Mouse (Mus musculus): ENCODE data around the gene Cxcl5. TPM values are rescaled to one million over a fixed set of nuclear protein-coding genes. Genes with fewer than 3 reads are reported as not detected.

The Cxcl5 gene
- 0.20 and 1.3 TPM in 2 replicates for polyA plus RNA-seq (2012; rRNA removed)

GRCm38 (mm10) chr5:90759077-90760065 lies at the start of gene Cxcl5:
Gene Cxcl5 (plus strand): TSS chr5:90759360.
- peak within 1 kb of the TSS; percentile 47 for H3K4me3 ChIP-seq (ENCODE audit: low read depth, low read length)
- H3K27me3 ChIP-seq (ENCODE audit: control insufficient read depth, insufficient read depth, low read length), result no peaks in the 10 kb centered on the region
- TF ChIP-seq CTCF (IDR thresholded peaks at IDR 0.05; ENCODE audit: extremely low read depth, insufficient read length, insufficient replicate concordance, low read depth, low read length) (no peak), POLR2A (IDR thresholded peaks at IDR 0.05; ENCODE audit: low read depth, low read length) (no peak)
- no peaks in the 10 kb centered on the region for H3K36me3 ChIP-seq (ENCODE audit: control insufficient read depth, insufficient read depth, low read length)
- H3K4me1 ChIP-seq (ENCODE audit: control insufficient read depth, insufficient read depth, insufficient read length, low read length), result peaks cover 8% of the 10 kb centered on the region
- WGBS, result 3% methylated on average over 32 of the region's 32 CpGs
- H3K27ac ChIP-seq (ENCODE audit: insufficient read depth, low read depth, low read length), result no peak within 1 kb of the TSS

DNA sequence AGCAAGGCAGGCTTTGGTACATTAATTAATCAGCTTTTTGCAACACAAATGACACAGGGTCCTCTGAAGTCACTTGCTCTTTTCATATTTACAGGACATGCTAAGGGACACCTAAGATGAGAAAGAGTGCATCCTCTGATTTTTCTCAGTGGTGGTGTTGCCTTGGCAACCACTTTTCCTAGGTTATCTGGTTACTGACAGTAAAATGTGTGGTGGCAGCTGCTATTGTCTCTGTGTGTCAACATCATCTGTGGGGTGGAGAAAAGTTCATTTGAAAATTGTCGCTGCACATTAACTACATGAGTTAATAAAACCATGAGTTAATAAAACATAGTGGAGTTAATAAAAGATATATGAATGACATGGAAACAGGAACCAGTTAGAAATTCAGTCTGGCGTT lies 47.8 kb upstream of the Cxcl5 start:
- WGBS, result 32% methylated on average over 2 of the region's 2 CpGs
- Histone ChIP-seq H3K4me3 (ENCODE audit: low read depth, low read length) (no peak overlapping the region), H3K27ac (ENCODE audit: insufficient read depth, low read depth, low read length) (no peak overlapping the region), H3K36me3 (ENCODE audit: control insufficient read depth, insufficient read depth, low read length) (no peaks in the 10 kb centered on the region), H3K27me3 (ENCODE audit: control insufficient read depth, insufficient read depth, low read length) (no peaks in the 10 kb centered on the region), H3K4me1 (ENCODE audit: control insufficient read depth, insufficient read depth, insufficient read length, low read length) (no peaks in the 10 kb centered on the region)
- TF ChIP-seq CTCF (IDR thresholded peaks at IDR 0.05; ENCODE audit: extremely low read depth, insufficient read length, insufficient replicate concordance, low read depth, low read length) (no peak), POLR2A (IDR thresholded peaks at IDR 0.05; ENCODE audit: low read depth, low read length) (no peak)

DNA sequence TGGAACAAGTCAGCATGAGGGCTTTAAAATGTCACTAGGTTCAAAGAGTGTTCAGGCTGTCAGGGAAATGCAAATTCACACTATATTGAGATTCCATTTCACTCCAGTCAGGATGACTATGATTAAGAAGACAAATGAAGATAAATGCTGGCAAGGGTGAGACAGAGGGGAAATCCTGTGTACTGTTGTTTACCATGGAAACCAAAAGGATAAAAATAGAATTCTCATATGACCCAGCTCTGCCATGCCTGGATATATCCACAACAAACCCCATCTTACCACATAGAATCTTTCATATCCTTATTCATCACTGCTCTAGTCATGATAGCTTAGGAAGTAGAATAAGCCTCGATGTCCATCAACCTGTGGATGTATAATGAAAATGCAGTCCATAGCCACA lies 41.2 kb upstream of the Cxcl5 start:
- Histone ChIP-seq H3K36me3 (ENCODE audit: control insufficient read depth, insufficient read depth, low read length) (no peaks in the 10 kb centered on the region), H3K27me3 (ENCODE audit: control insufficient read depth, insufficient read depth, low read length) (no peaks in the 10 kb centered on the region), H3K27ac (ENCODE audit: insufficient read depth, low read depth, low read length) (no peak overlapping the region), H3K4me3 (ENCODE audit: low read depth, low read length) (no peak overlapping the region), H3K4me1 (ENCODE audit: control insufficient read depth, insufficient read depth, insufficient read length, low read length) (no peaks in the 10 kb centered on the region; the same call in 1 of the 2 replicates)
- TF ChIP-seq CTCF (IDR thresholded peaks at IDR 0.05; ENCODE audit: extremely low read depth, insufficient read length, insufficient replicate concordance, low read depth, low read length) (no peak), POLR2A (IDR thresholded peaks at IDR 0.05; ENCODE audit: low read depth, low read length) (no peak)
- WGBS, result 91% methylated on average over 1 of the region's 1 CpGs

GRCm38 (mm10) chr5:90722656-90723055 lies 36.5 kb upstream of the Cxcl5 start:
- H3K36me3 ChIP-seq (ENCODE audit: control insufficient read depth, insufficient read depth, low read length), result no peaks in the 10 kb centered on the region
- WGBS, result 41% methylated on average over 3 of the region's 3 CpGs
- TF ChIP-seq POLR2A (IDR thresholded peaks at IDR 0.05; ENCODE audit: low read depth, low read length), result no peak
- no peak for TF ChIP-seq CTCF (IDR thresholded peaks at IDR 0.05; ENCODE audit: extremely low read depth, insufficient read length, insufficient replicate concordance, low read depth, low read length)

DNA sequence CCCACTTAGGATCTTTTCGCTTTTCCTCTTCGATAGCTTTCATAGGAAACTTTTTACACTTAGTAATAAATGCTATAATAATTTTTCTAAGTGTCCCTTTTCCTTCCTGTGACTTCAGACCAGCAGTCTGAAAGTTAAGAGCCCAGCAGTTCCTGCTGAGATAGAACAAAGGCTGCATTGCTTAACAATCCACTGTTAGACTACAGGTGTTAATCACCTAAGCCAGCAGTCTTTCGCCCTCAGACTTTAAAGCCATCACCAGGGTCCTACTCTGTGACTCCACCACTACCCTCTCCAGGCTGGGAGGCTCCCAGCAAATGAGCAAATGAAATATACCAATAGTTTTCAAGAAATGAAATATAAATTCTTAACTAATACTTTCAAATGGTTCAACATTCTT lies 30.9 kb upstream of the Cxcl5 start:
- no peak overlapping the region for H3K27ac ChIP-seq (ENCODE audit: insufficient read depth, low read depth, low read length)
- no peaks in the 10 kb centered on the region for H3K4me1 ChIP-seq (ENCODE audit: control insufficient read depth, insufficient read depth, insufficient read length, low read length)
- WGBS, result 27% methylated on average over 3 of the region's 3 CpGs
- TF ChIP-seq POLR2A (IDR thresholded peaks at IDR 0.05; ENCODE audit: low read depth, low read length), result no peak
- TF ChIP-seq CTCF (IDR thresholded peaks at IDR 0.05; ENCODE audit: extremely low read depth, insufficient read length, insufficient replicate concordance, low read depth, low read length), result no peak
- no peaks in the 10 kb centered on the region for H3K36me3 ChIP-seq (ENCODE audit: control insufficient read depth, insufficient read depth, low read length)
- no peak overlapping the region for H3K4me3 ChIP-seq (ENCODE audit: low read depth, low read length)
- no peaks in the 10 kb centered on the region for H3K27me3 ChIP-seq (ENCODE audit: control insufficient read depth, insufficient read depth, low read length)

More at GRCm38 (mm10) chr5:90722656-90723055, 36.5 kb upstream of the Cxcl5 start:
- no peak overlapping the region for H3K4me3 ChIP-seq (ENCODE audit: low read depth, low read length)
- H3K27me3 ChIP-seq (ENCODE audit: control insufficient read depth, insufficient read depth, low read length), result no peaks in the 10 kb centered on the region
- H3K4me1 ChIP-seq (ENCODE audit: control insufficient read depth, insufficient read depth, insufficient read length, low read length), result no peaks in the 10 kb centered on the region; the same call in 1 of the 2 replicates
- no peak overlapping the region for H3K27ac ChIP-seq (ENCODE audit: insufficient read depth, low read depth, low read length)

DNA sequence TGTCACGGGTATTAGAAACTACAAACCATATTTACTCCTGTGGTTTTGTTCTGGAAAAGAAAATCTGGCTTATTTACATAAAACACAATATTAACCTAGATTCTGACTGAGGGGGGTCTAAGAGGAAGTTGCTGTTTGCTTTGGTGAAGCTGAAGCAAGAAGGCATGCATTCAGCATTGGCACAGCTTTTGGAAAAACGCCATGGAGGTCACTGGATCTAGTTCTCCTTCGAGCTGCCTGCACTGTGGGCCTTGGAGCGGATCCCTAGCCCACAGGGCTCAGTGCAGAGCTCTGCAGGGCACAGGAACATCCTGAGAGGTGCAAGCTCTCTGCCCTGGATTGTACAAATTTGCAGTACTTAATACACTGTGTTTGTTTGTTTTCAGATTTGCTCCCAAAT lies 27.7 kb upstream of the Cxcl5 start:
- no peak overlapping the region for H3K4me3 ChIP-seq (ENCODE audit: low read depth, low read length)
- TF ChIP-seq CTCF (IDR thresholded peaks at IDR 0.05; ENCODE audit: extremely low read depth, insufficient read length, insufficient replicate concordance, low read depth, low read length), result no peak
- TF ChIP-seq POLR2A (IDR thresholded peaks at IDR 0.05; ENCODE audit: low read depth, low read length), result no peak
- no peak overlapping the region for H3K27ac ChIP-seq (ENCODE audit: insufficient read depth, low read depth, low read length)
- WGBS, result 47% methylated on average over 4 of the region's 4 CpGs
- no peaks in the 10 kb centered on the region for H3K36me3 ChIP-seq (ENCODE audit: control insufficient read depth, insufficient read depth, low read length)
- H3K4me1 ChIP-seq (ENCODE audit: control insufficient read depth, insufficient read depth, insufficient read length, low read length), result no peaks in the 10 kb centered on the region
- H3K27me3 ChIP-seq (ENCODE audit: control insufficient read depth, insufficient read depth, low read length), result no peaks in the 10 kb centered on the region

DNA sequence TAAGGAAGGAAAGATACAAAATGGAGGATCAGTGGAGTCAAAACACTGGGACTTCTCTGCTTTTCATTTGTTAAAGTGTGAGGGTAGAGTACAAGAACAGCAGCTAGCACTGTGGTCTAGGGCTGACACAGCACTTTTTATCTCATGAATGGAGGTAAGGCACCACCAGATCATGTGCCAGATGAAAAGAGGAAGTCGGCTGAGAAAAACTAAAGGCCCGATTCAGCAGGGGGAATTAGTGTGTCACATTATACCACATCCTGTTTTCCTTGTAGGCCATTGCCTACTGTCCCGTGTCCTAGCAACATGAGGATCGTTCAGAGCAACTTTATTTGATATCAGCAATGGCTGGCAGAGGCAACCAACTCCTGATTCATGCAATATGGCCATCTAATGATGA lies 17.1 kb upstream of the Cxcl5 start:
- Histone ChIP-seq H3K4me1 (ENCODE audit: control insufficient read depth, insufficient read depth, insufficient read length, low read length) (no peaks in the 10 kb centered on the region), H3K4me3 (ENCODE audit: low read depth, low read length) (no peak overlapping the region), H3K27me3 (ENCODE audit: control insufficient read depth, insufficient read depth, low read length) (no peaks in the 10 kb centered on the region), H3K27ac (ENCODE audit: insufficient read depth, low read depth, low read length) (no peak overlapping the region), H3K36me3 (ENCODE audit: control insufficient read depth, insufficient read depth, low read length) (no peaks in the 10 kb centered on the region)
- WGBS, result 45% methylated on average over 4 of the region's 4 CpGs
- TF ChIP-seq POLR2A (IDR thresholded peaks at IDR 0.05; ENCODE audit: low read depth, low read length), result no peak
- TF ChIP-seq CTCF (IDR thresholded peaks at IDR 0.05; ENCODE audit: extremely low read depth, insufficient read length, insufficient replicate concordance, low read depth, low read length), result no peak

All from small intestine, adult 2 months (tissue).